Mouse (Mus musculus) cerebellum, adult 2 months (tissue): ENCODE data around the gene Cd81.

ENCODE experiments used
- CTCF ChIP-seq: fragments of 200-500 bp; IDR thresholded peaks from 2 replicates; pipeline ENCODE4 v1.5.1; 2011; ENCODE audit warnings: low read depth, mild to moderate bottlenecking, control low read depth, low read length, moderate library complexity, borderline replicate concordance; ENCODE audit not compliant: insufficient read depth
- POLR2A ChIP-seq: fragments of 200-500 bp; IDR thresholded peaks from 2 replicates; pipeline ENCODE4 v1.6.1; 2011; ENCODE audit warnings: low read length, control low read depth, borderline replicate concordance; ENCODE audit not compliant: insufficient read depth

DNA sequence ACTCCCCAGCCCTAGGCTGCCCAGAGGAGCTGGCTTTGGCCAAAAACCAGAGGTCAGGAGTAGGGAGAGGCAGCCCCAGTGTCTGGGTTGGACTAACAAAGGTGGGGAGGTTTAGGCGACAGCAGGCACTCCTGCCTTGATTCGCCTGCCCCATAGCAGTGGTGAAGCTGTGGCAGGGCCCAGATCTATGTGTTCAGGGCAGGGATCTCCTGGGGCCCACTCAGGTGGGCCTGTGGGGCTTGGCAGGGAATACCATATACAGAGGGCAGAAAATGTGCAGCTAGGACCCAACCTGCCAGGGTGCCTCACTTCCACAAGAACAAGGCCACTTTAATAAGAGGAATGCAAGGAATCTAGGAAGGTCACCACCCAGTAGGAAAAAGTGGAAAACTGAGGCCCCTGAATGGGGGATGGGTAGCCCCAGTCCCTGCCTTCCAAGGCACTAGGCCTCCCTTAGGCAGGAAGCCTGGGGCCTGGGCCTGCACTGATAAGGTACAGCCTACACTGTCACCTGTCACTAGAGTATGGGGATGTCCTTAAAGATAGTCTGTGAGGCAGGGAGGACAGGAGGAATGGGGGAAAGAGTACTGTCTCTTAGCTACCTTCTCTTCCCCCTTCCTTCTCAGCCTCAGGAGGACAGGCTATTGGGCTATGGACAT lies 46.3 kb upstream of the Cd81 start:
- TF ChIP-seq POLR2A (no peak), CTCF (no peak)
